Mouse (Mus musculus) megakaryocyte, embryonic 14.5 days (primary cell): ENCODE measurements around the gene Ifnz.
"Not testable (repeated sequence)": the region's sequence is repeated elsewhere in the genome, so short reads cannot be mapped to it uniquely, and the experiment has no call there.

ENCODE experiments used
- FLI1 ChIP-seq: IDR thresholded peaks from 2 replicates; pipeline ENCODE4 v1.6.1; 2012; ENCODE audit warnings: low read length, inconsistent platforms, mixed read lengths
- GATA1 ChIP-seq: IDR thresholded peaks from 3 replicates; pipeline ENCODE4 v1.6.1; 2012; ENCODE audit warnings: mixed read lengths, low read length, inconsistent platforms, borderline replicate concordance

- TF ChIP-seq GATA1, FLI1: not testable (repeated sequence)
Observed at GRCm38 (mm10) chr4:88799365-88799764, 17.4 kb downstream of the Ifnz start, which contains the start of gene Gm13285.
